Mouse (Mus musculus) kidney, adult 8-10 months (tissue): ENCODE measurements around the gene Btaf1.
A peak's percentile ranks its signal among the peaks of the same experiment; 100 is the strongest.

ENCODE experiments used
- DNase-seq, 2 experiments: peaks; one replicate each; pipeline ENCODE4 v3.0.0; 2022

Gene Btaf1

DNA sequence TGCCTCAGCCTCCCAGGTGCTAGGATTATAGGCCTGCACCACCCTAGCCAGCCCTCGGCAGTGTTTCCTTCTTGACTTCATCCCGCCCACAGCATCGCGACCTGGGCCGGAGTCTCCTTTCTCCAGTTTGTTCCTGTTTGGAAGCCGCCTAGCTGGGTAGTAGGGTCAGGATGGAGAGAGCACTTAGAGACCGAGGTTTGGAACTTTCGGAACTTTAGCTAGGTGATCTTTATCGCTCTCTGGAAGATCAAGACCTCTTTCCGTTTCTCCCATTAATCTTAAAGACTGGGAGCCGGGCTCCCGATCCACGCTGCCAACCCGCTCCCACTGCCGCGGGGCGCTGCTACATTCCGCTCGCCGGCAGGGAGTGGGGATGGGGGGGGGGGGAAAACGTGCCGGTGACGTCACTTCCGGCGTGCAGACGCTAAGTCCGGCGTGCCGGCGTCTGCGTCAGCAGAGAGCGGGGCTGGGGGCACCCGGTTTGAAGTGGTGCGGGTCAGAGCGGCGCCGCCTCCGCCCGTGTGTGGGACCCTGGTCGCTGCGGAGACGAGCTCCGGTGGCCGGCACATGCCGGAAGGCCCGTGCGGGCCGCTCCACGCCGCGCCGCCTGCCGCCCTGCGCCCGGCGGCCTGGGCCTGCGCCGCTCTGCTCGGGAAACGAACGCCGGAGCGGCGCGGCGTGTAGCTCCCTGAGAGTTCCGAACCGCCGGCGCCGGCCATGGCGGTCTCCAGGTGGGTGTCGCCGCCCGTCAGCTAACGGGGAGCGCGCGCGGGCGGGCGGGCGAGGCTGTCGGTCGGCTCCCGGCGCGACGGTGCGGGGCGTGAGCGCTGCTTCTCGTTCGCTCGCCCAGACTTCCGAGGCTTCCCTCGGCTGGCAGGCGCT lies at the start of gene Btaf1:
Btaf1 (plus strand) TSS at position 409 of the 882 bp plus-strand sequence.
- DNase-seq = peak; percentile 69 to 75

DNA sequence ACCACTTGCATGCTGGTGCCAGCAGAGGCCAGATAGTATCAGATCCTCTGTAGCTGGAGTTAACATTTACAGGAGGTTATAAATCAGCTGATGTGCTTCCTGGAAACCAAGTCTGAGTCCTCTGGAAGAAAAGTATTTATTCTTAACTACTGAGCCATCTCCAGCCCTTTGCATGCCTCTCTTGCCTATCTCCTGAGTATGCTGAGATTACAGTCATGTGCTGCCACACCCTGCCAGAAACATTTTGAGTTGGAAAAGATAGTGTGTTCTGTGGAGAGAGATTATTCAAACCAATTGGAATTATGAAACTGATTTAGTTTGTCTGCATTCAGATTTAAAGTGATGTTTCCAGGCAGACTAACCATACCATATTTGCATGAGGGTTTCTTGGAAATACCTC lies 48.5 kb upstream of the Btaf1 start:
- no peak for DNase-seq

DNA sequence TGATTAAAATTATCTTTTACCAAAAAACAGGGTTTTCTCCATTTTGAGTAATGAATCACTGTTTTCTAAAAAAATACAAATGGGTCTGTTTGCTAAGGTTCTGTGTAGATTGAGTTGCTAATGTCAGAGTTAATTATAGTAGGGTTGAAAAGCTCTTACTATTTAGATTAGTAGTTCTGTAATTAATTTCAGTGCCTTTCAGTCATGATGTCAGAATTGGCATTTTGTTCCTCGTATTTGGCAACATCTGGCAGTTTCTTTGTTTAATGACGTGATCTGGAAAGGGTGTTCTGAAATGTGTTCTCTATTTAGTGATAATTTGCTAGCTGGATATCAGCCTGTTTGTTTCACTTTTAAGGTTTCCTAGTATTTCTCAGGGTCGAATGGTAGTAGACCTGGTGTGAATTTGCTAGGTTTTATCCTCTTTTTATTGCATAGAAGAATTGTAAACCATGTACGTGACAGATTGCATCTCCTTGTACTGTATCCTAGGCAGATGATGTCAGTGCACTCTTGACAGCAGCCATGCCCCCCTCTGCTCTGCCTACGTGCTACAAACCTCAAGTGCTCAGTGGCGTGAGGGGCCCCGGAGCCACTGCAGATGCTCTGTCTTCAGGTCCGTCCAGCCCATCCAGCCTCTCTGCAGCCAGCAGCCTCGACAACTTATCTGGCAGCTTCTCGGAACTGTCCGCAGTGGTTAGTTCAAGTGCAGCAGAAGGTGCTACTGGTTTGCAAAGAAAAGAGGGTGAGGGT lies 47.0 kb upstream of the Btaf1 start:
- no peak for DNase-seq

DNA sequence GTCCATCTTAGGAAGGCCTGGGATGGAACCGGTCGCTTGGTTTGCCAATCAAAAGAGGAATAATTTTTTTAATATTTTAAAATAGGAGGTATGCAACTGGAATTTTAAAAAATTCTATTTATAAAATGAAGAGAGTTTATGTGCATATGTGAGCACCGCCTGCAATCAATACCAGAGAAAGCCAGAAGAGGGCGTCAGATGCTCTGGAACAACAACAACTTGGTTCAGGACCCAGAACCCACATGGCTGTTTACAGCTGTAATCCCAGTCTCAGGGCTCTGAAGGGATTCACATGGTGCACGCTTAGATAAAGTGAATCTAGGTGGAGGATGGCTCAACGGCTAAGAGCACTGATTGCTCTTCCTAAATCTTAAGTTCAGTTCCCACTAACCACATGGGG lies 42.8 kb upstream of the Btaf1 start:
- DNase-seq = no peak

DNA sequence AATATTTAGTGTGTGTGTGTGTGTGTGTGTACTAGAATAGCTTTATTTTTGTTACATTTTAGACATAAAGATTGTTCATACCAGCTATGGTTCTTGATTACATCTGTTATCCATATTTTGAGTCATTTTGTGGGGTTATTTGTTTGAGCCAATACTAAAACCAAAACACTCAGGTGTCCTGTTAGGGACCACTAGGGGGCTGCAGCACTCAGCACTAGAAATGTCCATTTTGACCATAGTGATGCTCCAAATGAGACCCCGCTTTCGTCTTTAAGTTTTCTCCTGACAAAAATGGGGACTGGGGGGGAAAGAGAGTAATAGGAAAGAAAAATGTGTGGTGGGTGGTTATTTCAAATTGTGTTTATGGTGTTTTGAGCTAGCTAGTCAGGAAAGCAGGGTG lies 39.6 kb upstream of the Btaf1 start:
- DNase-seq = no peak

DNA sequence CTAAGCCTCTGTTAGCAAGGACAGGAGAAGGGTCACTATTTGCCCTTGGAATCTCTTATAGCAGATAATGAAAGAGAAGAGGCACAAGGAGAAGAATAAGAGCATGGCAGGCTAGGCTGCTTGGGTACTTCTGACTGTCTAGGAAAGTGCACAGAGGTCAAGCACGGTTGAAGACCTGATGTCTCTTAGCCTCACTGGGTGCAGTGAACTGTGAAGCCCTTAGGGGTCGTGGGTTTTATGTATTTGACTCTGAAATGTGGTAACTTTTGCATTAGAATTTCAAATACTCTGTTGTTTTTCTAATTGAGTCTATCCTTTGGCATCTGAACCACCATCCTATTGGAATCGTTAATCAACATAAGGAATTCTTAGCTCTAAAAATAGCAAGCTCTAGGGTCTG lies 38.2 kb upstream of the Btaf1 start:
- DNase-seq = no peak

DNA sequence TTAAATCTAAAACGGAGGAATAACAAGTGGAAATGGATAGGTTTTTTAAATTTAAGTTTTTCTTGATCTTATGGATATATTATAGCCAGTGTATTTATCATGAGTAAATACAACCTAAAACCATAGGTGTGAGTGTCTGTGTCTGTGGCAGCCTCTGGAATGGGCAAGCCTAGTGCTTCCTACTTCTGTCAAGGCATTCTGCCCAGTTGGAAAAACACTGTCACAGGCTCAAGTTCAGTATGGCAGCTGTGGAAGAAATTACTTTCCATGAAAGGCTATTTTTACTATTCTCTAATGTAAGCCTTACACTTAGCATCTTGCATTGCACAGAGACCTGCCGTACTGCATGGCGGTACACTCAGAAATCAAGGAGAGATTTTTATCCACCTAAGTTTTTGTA lies 34.1 kb upstream of the Btaf1 start:
- no peak for DNase-seq

DNA sequence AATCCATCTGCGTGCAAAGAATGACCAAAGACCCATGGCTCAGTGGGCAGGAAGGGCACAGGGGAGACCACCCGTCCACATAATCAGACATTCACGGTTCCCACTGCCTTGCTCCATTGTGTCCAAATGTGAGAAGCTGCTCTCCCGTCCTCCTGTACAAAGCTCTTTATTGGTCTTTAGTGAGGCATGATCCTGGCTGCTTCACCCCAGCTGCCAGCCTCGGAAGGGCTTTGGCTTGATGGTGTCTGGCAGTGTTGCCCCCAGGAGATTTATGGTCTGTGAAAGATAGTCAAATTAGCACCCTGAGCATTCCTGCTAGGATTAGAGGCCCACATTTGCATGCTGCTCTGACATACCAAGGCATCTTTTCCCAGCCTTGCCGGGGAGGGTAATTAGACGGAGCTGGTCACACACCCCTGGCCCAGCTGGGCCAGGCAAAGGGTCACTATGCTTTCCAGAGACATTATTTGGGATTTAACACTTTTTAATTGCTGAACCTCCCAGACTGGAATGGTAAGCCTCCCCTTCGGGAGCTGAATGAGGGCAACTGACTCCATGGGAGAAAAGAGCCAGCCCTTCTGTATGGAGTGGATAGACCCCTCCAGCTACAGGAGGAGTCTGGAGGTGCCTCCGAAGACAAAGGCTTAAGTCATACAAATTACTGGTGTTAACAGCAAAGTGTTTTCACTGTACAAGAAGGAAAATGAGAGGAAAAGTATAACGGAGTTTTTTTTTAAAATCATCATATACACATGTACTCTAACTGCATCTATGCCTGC lies 28.9 kb upstream of the Btaf1 start:
- DNase-seq = no peak

DNA sequence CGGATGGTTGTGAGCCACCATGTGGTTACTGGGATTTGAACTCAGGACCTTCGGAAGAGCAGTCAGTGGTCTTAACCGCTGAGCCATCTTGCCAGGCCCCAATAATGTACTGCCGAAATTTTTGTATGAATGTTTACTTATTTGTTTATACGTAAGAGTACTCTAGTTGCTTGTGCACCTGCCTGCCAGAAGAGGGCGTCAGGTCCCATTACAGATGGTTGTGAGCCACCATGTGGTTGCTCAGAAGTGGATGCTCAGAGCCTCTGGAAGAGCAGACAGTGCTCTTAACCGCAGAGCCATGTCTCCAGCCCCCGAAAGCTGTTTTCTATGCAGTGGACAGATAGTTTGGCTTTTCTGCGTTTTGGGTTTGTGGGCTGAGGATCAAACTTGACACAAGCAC lies 28.1 kb upstream of the Btaf1 start:
- DNase-seq = no peak

DNA sequence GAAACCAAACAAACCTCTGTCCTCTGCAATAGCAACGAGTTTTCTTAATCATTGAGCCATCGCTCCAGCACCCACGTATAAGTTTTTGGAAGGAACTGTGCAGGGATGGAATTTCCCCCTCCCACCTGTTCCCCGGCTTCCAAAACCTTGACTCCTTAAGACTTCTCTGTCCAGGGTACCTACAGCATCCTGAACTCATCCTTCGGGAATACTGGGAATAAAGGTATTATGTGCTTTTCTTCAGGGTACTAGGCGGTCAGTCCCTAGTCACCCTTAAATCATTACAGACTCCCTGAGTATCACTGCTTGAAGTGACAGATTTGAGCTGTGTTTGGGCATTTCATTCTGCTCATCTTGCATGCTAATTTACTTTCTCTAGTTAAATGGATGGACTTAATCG lies 22.5 kb upstream of the Btaf1 start:
- DNase-seq = no peak

DNA sequence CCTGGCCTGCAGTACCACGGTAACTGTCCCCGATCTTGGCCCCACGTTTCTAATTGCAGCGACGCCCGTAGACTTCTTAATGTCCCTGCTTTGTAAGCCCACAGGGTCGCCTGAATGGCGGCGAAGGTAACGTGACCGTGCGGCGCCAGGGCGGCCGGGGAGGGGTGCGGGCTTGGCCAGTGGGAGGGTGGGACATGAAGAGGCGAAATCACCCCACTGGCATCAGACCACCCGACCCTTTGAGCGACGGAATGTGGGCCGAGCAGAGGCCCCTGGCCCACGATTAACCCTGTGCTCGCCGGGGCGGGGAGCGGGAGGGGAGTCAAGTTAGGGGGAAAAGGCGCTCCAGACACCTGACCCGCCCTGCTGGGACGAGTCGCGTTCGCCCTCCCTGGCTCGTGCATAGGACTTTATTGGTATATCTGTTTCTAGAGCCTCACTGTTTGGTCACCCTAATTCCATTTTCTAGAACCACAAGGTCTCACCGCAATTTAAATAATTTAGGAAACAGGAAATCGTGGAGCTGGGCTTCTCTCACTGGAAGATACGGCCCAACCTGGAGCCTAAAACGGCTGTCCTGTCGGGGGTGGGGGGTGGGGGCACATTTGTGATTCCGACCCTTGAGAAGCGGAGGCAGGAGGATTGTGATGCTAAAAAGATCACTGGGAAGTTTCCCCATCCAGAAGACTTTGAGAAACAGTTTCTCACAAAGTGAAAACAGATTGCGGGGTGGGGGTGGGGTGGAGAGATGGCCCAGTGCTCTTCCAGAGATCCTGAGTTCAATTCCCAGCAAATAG lies 21.5 kb upstream of the Btaf1 start:
- no peak for DNase-seq

DNA sequence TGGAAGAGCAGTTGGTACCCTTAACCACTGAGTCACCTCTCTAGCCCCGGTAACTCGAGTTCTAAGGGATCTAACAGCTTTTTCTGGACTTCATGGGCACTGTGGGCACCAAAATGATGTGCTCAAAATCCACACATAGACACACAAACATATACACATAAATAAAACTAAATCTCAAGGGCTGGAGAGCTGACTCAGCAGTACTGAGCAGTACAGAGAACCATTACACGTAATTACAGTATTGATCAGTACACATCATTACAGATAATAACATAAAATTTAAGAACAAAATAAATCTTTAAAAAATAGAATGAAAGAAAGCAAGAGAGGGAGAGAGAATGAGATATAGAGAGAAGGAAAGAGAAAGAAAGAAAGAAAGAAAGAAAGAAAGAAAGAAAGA lies 16.7 kb upstream of the Btaf1 start:
- no peak for DNase-seq

DNA sequence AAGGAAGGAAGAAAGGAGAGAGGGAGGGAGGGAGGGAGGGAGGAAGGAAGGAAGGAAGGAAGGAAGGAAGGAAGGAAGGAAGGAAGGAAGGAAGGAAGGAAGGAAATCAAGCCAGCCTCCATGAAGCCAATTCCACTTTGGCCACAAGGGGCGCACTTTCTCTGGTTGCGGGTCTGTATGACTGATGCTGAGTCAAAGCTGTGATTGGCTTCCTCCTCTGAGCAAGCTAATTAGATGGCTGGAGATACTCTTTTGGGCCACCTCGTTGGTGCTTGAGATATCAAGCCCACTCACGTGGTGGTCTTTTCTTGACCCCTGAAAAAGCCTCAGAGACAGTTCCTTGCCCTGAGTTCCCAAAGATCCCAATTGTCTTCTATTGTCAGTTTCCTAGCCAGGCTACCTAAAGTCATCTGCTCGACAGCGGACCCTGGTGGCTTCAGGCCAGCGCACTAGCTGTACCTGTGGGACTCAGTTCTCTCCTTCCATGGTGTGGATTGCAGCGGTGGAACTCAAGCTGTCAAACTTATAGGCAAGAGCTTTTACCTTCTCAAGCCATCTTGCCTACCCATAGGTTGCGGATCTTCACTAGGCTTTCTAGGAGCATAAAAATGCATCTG lies 16.1 kb upstream of the Btaf1 start:
- DNase-seq = peak in 1 of 2 experiments; percentile 64

DNA sequence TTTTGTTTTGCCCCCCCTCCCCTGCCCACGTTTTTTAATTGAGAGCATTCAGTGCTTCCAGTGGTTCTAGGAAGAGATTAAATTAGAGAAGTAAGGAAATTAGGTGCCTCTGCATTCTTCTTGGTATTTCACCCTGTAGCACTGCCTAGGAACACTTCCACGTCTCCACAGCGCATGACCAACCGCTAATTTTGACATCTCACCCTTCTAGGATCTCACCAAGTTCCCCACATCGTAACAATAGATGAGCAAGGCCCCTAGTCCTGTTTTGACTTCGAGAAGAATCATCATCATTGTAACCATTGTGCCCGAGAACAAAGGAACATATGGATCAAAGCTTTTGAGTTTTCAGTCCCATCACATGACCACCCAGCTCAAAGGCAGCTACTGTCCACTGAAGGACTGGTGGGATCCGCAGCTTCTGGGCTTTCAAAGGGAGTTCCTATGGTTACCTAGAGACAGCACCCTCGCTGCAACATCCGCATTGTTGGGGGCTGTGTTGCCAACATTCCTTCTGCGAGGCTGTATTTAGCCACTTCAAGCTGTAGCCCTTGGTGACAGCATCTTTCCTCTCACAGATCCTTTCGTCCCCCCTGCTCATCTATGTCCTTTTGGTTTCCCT lies 15.3 kb upstream of the Btaf1 start:
- DNase-seq = no peak

DNA sequence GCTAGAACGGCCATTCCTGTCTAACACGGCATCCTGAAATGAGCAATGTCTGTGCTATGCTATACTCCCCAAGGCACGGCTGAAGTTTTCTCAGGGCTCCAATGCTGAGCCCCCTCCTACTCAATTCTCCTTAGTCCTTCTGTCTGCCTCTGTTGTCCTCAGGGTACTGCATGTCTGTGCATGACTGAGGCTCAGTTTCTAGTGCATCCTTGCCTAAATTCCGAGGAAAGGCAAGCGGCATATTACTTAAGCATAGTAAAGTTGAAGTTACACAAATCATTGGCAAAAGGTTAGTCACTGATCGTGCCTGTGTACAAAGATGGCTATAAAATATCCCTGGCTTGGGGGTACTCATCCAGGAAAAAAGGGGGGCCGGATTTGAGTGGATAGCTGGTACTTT lies 12.8 kb upstream of the Btaf1 start:
- DNase-seq = no peak

DNA sequence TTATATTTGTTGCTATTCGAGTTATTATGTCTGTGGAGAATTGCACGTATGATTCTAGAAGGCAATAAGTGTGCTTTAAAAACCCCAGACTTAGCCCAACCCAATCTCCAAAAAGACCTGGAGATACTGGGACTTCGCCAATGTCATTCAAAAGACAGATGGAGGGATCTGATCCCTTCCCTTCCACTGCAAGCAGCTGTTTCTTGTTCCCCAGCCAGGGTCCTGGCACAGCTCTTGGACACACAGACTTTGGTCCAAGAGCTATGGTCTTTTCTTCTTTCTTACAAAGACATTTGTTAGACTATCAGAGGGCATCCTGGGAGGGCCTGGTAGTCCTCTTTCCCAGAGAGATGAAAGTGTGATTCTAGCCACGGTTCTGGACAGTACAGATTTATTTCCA lies 9.7 kb upstream of the Btaf1 start:
- DNase-seq = no peak

DNA sequence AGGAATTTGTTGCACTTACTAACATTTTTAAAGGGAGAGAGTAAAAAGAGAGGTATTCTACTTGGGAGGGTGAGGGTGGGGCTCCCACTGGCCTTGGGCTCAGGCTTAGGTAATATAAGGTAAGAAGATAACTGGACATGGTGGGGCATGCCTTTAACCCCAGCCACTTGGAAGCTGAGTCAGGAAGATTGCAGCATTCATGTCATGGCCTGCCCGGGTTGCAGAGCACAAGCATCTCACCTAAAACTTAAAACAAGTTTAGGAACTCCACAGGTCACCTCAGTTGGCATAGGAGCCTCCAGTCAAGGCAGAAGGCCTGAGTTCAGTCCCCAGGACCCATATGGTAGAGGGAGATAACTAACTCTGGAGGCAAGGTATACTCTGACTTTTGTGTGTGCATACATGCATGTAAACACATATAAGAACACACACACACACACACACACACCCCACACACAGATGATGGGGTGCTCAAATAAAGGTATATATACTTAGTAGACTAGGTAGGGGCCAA lies 8.9 kb upstream of the Btaf1 start:
- no peak for DNase-seq

DNA sequence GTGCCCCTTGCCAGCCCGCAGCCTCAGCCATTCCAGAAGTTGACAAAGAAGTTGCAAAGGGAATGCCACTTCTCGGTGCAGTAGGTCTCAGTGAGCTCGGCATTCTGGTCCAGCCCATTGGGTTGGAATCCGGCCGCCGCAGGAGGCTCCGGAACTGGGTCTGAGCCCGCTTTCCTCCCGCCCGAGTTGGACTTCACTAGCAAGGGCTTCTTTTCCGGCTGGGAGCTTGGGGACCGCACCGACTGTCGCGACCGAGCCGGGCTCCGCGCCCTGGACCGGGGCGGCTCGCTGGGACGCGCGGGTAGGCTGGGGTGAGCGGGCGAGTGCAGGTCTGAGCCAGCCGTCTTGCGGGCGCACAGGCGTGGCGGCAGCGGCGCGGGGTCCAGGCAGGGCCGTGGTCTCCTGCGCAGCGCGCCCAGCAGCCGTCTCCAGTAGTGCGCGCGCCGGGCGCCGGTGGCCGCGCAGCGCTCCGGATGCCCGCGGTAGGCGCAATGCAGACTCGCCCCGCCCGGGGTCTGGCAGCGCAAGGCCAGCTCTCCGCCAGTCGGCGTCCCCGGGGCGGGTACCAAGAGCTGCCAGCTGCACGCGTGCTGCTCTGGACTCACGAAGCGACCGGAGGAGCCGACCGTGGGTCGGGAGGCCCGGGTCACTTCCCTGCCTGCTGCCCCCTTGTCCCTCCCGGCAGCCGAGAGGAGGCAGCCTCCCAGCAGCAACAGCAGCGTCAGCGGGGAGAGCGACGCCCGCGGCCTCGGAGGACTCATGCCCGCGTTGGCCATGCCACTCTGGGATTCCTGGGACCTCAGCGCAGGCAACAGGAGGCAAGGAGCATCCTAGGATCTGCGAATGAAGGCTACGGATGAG lies 7.2 kb upstream of the Btaf1 start:
- DNase-seq = peak; percentile 61 to 74

DNA sequence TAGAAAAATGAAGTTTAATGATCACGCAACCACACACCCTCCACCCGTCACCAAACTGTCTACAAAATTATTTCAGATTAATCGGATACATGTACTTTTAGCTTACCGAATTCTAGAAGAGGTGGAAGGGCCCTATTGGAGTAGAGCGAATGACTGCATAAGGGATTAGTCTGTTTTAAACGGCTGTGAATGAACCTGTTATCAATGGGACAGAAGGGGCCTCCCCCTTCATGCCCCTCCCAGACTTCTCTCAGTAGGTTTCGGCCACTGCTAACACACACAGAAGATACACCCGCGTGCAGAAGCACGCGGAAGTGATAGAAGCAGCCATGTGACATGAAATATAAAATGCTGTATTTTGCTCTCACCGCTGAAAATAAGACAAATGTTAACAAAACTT lies 6.4 kb upstream of the Btaf1 start, which contains the start of gene Fgfbp3:
Fgfbp3 (minus strand) TSS at position 150 of the 400 bp plus-strand sequence.
- no peak for DNase-seq

DNA sequence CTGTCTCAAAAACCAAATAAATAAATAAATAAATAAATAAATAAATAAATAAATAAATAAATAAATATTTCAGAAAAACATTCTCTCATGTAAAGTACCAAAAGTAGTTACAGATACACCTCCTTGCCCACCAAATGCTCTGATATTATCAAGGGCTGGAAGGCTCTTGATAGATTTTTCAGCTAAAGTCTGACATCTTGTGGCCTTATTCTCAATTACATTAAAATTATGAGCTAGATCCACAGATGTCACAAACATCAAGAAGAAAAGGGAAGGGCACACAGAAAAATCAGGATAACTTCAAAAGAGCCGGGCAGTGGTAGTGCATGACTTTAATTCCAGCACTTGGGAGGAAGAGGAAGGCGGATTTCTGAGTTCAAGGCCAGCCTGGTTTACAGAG lies 3.9 kb upstream of the Btaf1 start:
- peak in 1 of 2 experiments; percentile 20 for DNase-seq
